Mouse (Mus musculus) naive thymus-derived CD4-positive, alpha-beta T cell, adult 2 months (primary cell): ENCODE results near the gene Dynlt1c.
"Not testable (repeated sequence)": the region's sequence is repeated elsewhere in the genome, so short reads cannot be mapped to it uniquely, and the experiment has no call there.

ENCODE experiments used
- DNase-seq: peaks from one replicate; pipeline ENCODE4 v3.0.0-alpha.2; 2011; ENCODE audit warnings: low read depth

Dynlt1c gene

GRCm38 (mm10) chr17:6601204-6601911, at the start of gene Dynlt1c:
Gene Dynlt1c (plus strand): TSS chr17:6601671.
- DNase-seq: peak; percentile 81

DNA sequence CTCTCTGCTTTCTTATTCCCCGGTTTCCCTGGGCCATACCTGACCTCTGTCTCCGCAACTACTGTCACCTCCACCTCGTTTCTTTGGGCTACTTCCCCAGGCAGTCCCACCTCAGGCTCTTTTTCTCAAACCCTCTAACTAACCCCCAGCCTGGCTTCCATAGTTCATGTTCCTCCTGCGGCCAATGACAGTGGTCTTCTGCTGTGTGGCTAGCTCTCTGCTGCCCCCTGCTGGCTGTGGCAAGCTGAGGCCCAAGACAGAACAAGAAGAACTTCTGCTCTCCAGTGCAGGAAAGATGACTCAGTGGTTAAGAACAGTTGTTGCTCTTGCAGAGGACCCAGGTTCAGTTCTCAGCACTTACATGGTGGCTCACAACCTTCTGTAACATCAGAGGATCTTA, 47.7 kb upstream of the Dynlt1c start:
- not testable (repeated sequence) for DNase-seq

- not testable (repeated sequence) for DNase-seq
Observed at GRCm38 (mm10) chr17:6554243-6554642, 47.2 kb upstream of the Dynlt1c start.

- not testable (repeated sequence) for DNase-seq
Observed at GRCm38 (mm10) chr17:6559447-6560133, 41.9 kb upstream of the Dynlt1c start.

- not testable (repeated sequence) for DNase-seq
Observed at GRCm38 (mm10) chr17:6564866-6565265, 36.6 kb upstream of the Dynlt1c start.

DNA sequence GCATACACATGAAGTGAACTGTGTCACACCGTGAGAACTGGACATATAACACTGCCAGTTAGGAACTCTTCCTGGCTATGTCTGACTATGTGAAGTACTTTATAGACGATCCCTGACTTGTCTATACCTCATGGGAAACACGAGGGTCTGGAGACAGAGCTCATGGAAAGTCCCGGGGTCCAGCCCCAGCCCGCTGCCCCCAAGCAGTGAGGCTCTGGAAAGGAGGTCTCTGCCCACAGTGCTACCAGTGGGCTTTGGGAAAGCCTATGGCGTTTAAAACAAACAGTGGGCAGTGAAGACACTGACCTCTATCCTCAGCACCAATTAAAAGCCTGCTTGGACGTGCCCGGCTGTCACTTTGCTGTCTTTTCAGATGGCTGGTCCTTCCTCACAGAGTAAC, 33.6 kb upstream of the Dynlt1c start:
- DNase-seq: not testable (repeated sequence)

DNA sequence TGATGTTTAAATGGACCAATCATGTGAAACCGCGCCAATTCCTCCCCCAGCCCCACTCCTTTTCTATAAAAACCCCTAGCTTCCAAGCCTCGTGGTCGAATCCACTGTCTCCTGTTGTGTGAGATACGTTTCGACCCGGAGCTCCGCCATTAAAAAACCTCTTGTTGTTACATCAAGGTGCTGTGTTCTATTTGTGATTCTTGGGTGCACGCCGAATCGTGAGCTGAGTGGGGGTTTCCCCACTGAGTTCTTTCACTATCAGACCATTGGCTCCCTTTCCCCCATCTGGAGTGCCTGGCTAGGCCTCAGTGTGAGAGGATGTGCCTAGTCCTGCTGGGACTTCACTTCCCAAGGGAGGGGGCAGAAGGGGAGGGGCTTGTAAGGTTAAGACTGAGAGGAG, 30.2 kb upstream of the Dynlt1c start:
- not testable (repeated sequence) for DNase-seq

DNA sequence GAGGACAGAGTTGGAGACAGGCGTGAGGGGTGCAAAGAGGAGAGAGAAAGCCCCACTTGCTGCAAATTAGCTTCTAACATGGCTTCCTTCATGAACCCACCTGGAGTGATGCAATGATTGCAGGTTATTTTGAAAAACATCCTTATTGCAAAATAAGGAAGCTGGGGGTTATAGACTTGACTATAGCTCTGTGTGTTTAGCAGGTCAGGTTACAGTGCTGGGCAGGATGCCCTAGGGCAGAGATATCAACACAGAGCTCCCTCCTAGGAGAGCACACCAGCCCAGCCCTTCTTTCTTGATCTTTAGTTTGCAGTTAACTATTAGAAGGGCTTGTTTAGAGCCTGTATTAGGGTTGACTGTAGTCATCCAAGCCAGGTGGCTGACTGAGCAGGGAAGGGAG, 29.3 kb upstream of the Dynlt1c start:
- DNase-seq: not testable (repeated sequence)

- not testable (repeated sequence) for DNase-seq
Observed at GRCm38 (mm10) chr17:6575376-6575775, 26.1 kb upstream of the Dynlt1c start.

DNA sequence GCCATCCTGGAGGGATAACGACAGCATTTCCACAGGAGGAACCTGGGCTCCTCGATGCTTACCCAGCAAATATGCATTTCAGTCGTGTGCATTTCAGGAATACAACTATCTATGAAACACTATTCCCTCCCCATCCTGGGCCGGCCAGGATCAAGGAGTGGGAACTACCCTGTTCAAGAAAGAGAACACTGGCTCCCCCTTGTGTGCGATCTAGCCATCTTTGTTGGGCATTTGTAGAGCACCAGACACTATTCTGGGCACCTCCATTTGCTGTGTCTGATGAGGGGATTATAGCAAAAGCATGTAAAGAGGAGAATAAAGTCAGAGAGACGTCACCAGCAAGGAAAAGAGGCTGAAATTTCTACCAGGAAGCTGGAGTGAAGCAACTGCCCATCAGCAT, 12.8 kb upstream of the Dynlt1c start:
- not testable (repeated sequence) for DNase-seq

- DNase-seq: not testable (repeated sequence)
Observed at GRCm38 (mm10) chr17:6592109-6592508, 9.4 kb upstream of the Dynlt1c start.

- DNase-seq: not testable (repeated sequence)
Observed at GRCm38 (mm10) chr17:6593896-6594295, 7.6 kb upstream of the Dynlt1c start.

DNA sequence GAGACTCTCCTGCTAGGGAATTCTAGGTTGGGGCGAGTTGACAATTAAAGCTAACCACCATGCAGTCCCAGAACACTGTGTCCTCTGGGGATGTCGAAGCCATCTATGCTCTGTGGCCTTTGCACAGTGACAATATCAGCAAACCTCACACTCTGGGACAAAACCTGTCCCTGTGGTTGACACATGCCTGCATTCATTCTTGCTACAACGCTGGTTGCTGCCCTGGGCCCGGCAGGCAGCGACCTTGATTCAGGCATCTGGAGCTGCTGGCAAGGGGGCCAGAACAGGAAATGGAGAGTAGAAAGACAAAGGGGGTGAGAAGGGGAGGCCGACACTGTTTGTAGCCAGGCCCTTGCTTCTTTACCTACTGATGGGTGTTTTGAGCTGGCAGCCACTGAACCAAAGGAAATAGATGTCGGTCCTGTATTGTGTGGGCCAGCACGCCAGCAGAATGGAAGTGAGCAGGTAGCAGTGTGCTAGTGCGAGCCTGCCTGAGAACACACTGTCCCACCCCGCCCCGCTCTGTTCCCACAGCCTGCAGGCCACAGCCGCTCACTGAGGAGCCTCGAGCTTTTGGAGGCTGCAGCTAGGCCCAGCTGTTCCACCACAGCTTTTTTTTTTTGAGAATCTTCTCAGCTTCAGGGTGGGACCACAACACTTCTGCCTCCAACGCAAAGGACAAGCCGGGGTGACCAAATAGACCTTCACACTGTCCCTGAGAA, 5.5 kb upstream of the Dynlt1c start:
- not testable (repeated sequence) for DNase-seq

- DNase-seq: peak; percentile 58
Observed at GRCm38 (mm10) chr17:6598356-6598755, 3.1 kb upstream of the Dynlt1c start.

DNA sequence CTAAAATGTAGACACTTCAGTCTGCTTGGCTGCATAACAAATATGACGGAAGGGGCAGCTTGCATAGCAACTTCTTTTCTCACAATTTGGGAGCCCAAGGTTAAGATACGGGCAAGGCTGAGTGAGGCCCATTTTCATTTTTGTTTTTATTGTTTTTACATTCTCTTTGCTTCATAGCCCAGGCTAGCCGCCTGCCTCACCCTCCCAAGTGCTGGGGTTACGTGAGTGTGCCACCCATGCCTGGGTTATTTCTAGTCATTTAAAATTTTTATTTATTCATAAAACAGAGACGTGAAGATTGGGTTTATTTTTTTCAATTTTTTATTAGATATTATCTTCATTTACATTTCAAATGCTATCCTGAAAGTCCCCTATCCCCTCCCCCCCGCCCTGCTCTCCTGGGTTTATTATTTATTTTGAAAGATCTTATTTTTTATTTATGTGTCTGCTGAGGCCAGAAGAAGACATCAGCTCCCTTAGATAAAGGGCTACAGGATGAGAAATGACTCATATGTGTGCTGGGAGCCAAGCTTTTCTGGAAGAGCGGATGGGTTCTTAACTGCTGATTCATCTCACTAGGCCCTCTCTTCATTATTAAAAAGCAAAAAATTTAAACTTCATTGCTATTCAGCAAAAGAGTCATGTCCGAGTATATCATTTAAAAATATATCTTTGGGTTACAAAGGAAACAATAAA, 1.1 kb upstream of the Dynlt1c start:
- DNase-seq: not testable (repeated sequence)

- not testable (repeated sequence) for DNase-seq
Observed at GRCm38 (mm10) chr17:6602205-6602604, 734 bp downstream of the Dynlt1c start.

DNA sequence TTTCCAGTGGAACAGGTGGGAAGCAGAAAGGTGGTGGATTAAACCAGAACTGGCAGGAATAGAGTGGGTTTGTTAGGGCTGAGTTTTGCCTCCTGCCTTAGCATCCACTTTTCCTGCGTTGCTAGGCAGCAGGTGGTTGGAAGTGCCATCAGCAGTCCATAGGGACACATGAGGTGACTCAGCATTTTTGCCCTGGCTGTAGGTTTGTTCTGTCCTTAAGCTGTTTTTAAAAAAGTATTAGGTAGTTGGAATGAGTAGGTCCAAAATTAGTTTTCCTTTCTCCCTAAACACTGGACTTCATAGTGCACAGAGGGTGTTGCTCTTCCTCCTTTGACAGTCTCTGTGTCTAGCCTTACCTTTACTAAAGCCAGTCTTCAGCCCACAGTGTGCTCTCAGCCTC, 3.9 kb downstream of the Dynlt1c start:
- not testable (repeated sequence) for DNase-seq

DNA sequence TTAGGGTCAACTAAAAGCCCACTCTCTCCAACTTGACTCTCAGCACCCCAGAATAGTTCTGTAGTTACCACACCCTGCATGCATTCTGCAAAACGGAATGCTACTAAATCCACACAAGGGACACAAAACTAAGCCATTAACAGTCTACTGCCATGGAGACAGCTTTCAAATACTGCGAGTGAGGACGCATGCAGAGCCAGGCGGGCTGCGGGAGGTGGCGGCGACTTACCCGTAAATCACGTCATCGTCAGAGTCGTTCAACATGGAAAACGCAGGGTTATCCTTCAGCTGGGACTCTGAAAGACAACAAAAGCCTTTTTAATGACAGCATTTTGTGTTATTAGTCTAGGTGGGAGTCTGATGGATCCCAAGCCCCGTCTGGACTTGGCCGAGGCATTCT, 12.1 kb downstream of the Dynlt1c start:
- not testable (repeated sequence) for DNase-seq

GRCm38 (mm10) chr17:6614316-6614715, 12.8 kb downstream of the Dynlt1c start:
- DNase-seq: not testable (repeated sequence)

DNA sequence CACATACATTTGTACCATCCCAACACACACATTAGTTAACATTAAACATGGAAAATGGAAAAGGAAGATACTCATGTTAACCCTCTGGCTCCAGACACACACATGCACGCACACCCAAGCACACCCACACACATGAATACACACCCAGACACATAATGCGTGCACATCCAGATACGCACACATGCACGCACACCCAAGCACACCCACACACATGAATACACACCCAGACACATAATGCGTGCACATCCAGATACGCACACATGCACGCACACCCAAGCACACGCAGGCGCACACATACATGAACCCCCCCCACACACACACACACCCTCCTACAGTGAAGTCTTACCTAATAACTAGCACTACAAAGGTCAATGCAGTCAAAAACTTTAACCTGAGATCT, 15.3 kb downstream of the Dynlt1c start:
- not testable (repeated sequence) for DNase-seq

- DNase-seq: not testable (repeated sequence)
Observed at GRCm38 (mm10) chr17:6617689-6618400, 16.4 kb downstream of the Dynlt1c start.
